In genomic region chr6:117916737-117917426, GRCm38 (mm10) we compare ENCODE assay signal across 9 mouse cellular contexts. TPM values are rescaled to one million over a fixed set of nuclear protein-coding genes. Genes with fewer than 3 reads are reported as not detected.
A peak's percentile ranks its signal among the peaks of the same experiment; 100 is the strongest.
DNase-seq lines count a peak whose midpoint lies in the region; ATAC-seq and TF ChIP-seq lines count a peak whose summit lies in the region.
"Had no signal": no experiment of that assay in that cellular context is flagged by ENCODE, and none has a peak within 500 bp of the region (broad histone marks: within the 10 kb centered on the region; RNA-seq: fewer than 3 reads in every experiment).

No protein-coding gene starts in this region.

- in situ Hi-C loops in CH12.LX (cut with MboI; ENCODE audit: low pct_ligation_motif_present, low pct_unique_long_range_greater_than_20kb, low sequenced_read_pairs) = loop anchor here (5.0 to 10.0 kb wide), 2 partner anchors 35 to 52 kb away; partner anchors contain the start of gene Zfp239

- no peak for TF ChIP-seq RAD21 in CH12.LX (IDR thresholded peaks at IDR 0.05; ENCODE audit: low read depth, low read length)

- dilution Hi-C loops in CH12.LX (cut with MboI; ENCODE audit: extremely low pct_ligation_motif_present, extremely low pct_unique_long_range_greater_than_20kb, low sequenced_read_pairs) = no loop called here

- DNase-seq in CH12.LX (ENCODE audit: extremely low read depth) = peak; percentile 92
- peak; percentile 93 for DNase-seq in liver, postnatal 0 days
- DNase-seq in stomach, postnatal 0 days (ENCODE audit: low spot score) = peak; percentile 94

- TF ChIP-seq CTCF in CH12.LX (conservative IDR thresholded peaks at IDR 0.05 in 1 of 2, IDR thresholded peaks at IDR 0.05 in 1 of 2; ENCODE audit: low read depth in 2 of 2, low read length in 2 of 2) = no peak
- TF ChIP-seq CTCF in liver, postnatal 0 days (IDR thresholded peaks at IDR 0.05; ENCODE audit: low read depth) = no peak
- no peak for TF ChIP-seq CTCF in stomach, postnatal 0 days (IDR thresholded peaks at IDR 0.05; ENCODE audit: low read depth)

- ATAC-seq in heart, embryonic 12.5 days (ENCODE audit: insufficient number of reproducible peaks, low FRiP score) = peak; percentile 95
- ATAC-seq in kidney, embryonic 15.5 days (replicated peaks; ENCODE audit: low FRiP score) = peak; percentile 95
- ATAC-seq in liver, postnatal 0 days = peak; percentile 95
- peak; percentile 87 for ATAC-seq in neural tube, embryonic 12.5 days (ENCODE audit: low FRiP score, low read depth)
- peak; percentile 97 for ATAC-seq in stomach, postnatal 0 days (ENCODE audit: low FRiP score, low TSS enrichment)

- peak overlapping the region; percentile 84 for H3K27ac ChIP-seq in CH12.LX (ENCODE audit: insufficient read depth, low read depth)
- H3K27ac ChIP-seq in brown adipose tissue, adult 24 weeks (replicated peaks; ENCODE audit: low read depth, low read length) = peak overlapping the region; percentile 99
- H3K27ac ChIP-seq in heart, embryonic 12.5 days (ENCODE audit: poor library complexity, severe bottlenecking) = peak overlapping the region; percentile 99
- peak overlapping the region; percentile 99 for H3K27ac ChIP-seq in kidney, embryonic 15.5 days
- H3K27ac ChIP-seq in liver, postnatal 0 days (ENCODE audit: low read depth) = peak overlapping the region; percentile 99
- H3K27ac ChIP-seq in neural tube, embryonic 12.5 days = peak overlapping the region; percentile 38
- H3K27ac ChIP-seq in stomach, postnatal 0 days (replicated peaks) = peak overlapping the region; percentile 98

- peak; percentile 68 for TF ChIP-seq EP300 in CH12.LX (IDR thresholded peaks at IDR 0.05; ENCODE audit: low read length)
- TF ChIP-seq EP300 in liver, postnatal 0 days (IDR thresholded peaks at IDR 0.05; ENCODE audit: low read depth) = peak; percentile 79
- TF ChIP-seq EP300 in stomach, postnatal 0 days (optimal IDR thresholded peaks at IDR 0.05) = no peak

- WGBS in heart, embryonic 12.5 days = under 1% methylated on average over 62 of the region's 62 CpGs
- WGBS in kidney, embryonic 15.5 days = under 1% methylated on average over 62 of the region's 62 CpGs
- 2% methylated on average over 61 of the region's 62 CpGs for WGBS in liver, postnatal 0 days (ENCODE audit: insufficient replicate concordance)
- under 1% methylated on average over 62 of the region's 62 CpGs for WGBS in neural tube, embryonic 12.5 days
- WGBS in stomach, postnatal 0 days = under 1% methylated on average over 62 of the region's 62 CpGs

- no peaks in the 10 kb centered on the region for H3K9me3 ChIP-seq in CH12.LX (replicated peaks; ENCODE audit: low read length)
- no peaks in the 10 kb centered on the region for H3K9me3 ChIP-seq in erythroblast, embryonic 14.5 days (ENCODE audit: control insufficient read depth, low read length)
- no peaks in the 10 kb centered on the region for H3K9me3 ChIP-seq in heart, embryonic 12.5 days (replicated peaks)
- H3K9me3 ChIP-seq in kidney, embryonic 15.5 days (replicated peaks) = no peaks in the 10 kb centered on the region
- no peaks in the 10 kb centered on the region for H3K9me3 ChIP-seq in liver, postnatal 0 days (ENCODE audit: low read length)
- no peaks in the 10 kb centered on the region for H3K9me3 ChIP-seq in neural tube, embryonic 12.5 days
- no peaks in the 10 kb centered on the region for H3K9me3 ChIP-seq in stomach, postnatal 0 days (ENCODE audit: control insufficient read depth, low read length)

- peaks cover 5 to 68% of the 10 kb centered on the region in 2 experiments; a peak in 3 of 4 replicates for H3K4me1 ChIP-seq in CH12.LX (ENCODE audit: control insufficient read depth in 1 of 2, insufficient read depth in 2 of 2)
- peaks cover 5% of the 10 kb centered on the region; the same call in 1 of the 2 replicates for H3K4me1 ChIP-seq in brown adipose tissue, adult 24 weeks (ENCODE audit: control insufficient read depth, insufficient read depth, insufficient read length, low read length)
- H3K4me1 ChIP-seq in erythroblast, embryonic 14.5 days (ENCODE audit: control insufficient read depth) = peaks cover 75% of the 10 kb centered on the region
- peaks cover 41% of the 10 kb centered on the region for H3K4me1 ChIP-seq in heart, embryonic 12.5 days (replicated peaks)
- peaks cover 52% of the 10 kb centered on the region for H3K4me1 ChIP-seq in kidney, embryonic 15.5 days
- H3K4me1 ChIP-seq in liver, postnatal 0 days (ENCODE audit: insufficient read depth) = peaks cover 36% of the 10 kb centered on the region
- H3K4me1 ChIP-seq in neural tube, embryonic 12.5 days = peaks cover 25% of the 10 kb centered on the region
- H3K4me1 ChIP-seq in stomach, postnatal 0 days (replicated peaks; ENCODE audit: control insufficient read depth, insufficient read depth) = no peaks in the 10 kb centered on the region

- no peaks in the 10 kb centered on the region for H3K27me3 ChIP-seq in CH12.LX (replicated peaks)
- no peaks in the 10 kb centered on the region for H3K27me3 ChIP-seq in erythroblast, embryonic 14.5 days (ENCODE audit: control insufficient read depth)
- H3K27me3 ChIP-seq in heart, embryonic 12.5 days (replicated peaks) = no peaks in the 10 kb centered on the region
- H3K27me3 ChIP-seq in kidney, embryonic 15.5 days = no peaks in the 10 kb centered on the region
- no peaks in the 10 kb centered on the region for H3K27me3 ChIP-seq in liver, postnatal 0 days (ENCODE audit: insufficient read depth, low read length)
- no peaks in the 10 kb centered on the region for H3K27me3 ChIP-seq in neural tube, embryonic 12.5 days (replicated peaks)
- no peaks in the 10 kb centered on the region for H3K27me3 ChIP-seq in stomach, postnatal 0 days (ENCODE audit: control insufficient read depth, insufficient read depth, low read length)

- TF ChIP-seq POLR2A in CH12.LX (IDR thresholded peaks at IDR 0.05; ENCODE audit: low read depth, low read length) = peak; percentile 91

- peak overlapping the region; percentile 83 for H3K9ac ChIP-seq in CH12.LX (ENCODE audit: insufficient read depth, low read depth)
- peak overlapping the region; percentile 86 for H3K9ac ChIP-seq in heart, embryonic 12.5 days
- H3K9ac ChIP-seq in kidney, embryonic 15.5 days = peak overlapping the region; percentile 73
- peak overlapping the region; percentile 86 for H3K9ac ChIP-seq in liver, postnatal 0 days (replicated peaks)
- peak overlapping the region; percentile 76 for H3K9ac ChIP-seq in neural tube, embryonic 12.5 days
- H3K9ac ChIP-seq in stomach, postnatal 0 days (ENCODE audit: low read length) = peak overlapping the region; percentile 76

- H3K36me3 ChIP-seq in CH12.LX (replicated peaks in 1 of 2; ENCODE audit: control insufficient read depth in 1 of 2, insufficient read depth in 1 of 2, low read length in 1 of 2) = peaks cover 22 to 60% of the 10 kb centered on the region in 2 experiments
- H3K36me3 ChIP-seq in erythroblast, embryonic 14.5 days (ENCODE audit: control insufficient read depth) = peaks cover 67% of the 10 kb centered on the region
- peaks cover 17% of the 10 kb centered on the region; the same call in 1 of the 2 replicates for H3K36me3 ChIP-seq in heart, embryonic 12.5 days
- H3K36me3 ChIP-seq in kidney, embryonic 15.5 days = peaks cover 25% of the 10 kb centered on the region
- H3K36me3 ChIP-seq in liver, postnatal 0 days (replicated peaks; ENCODE audit: insufficient read depth, low read length) = peaks cover 27% of the 10 kb centered on the region
- H3K36me3 ChIP-seq in neural tube, embryonic 12.5 days = 0 out of 2 replicates have a peak, but pooled peaks cover 2% of the 10 kb centered on the region
- 0 out of 2 replicates have a peak, but pooled peaks cover 2% of the 10 kb centered on the region for H3K36me3 ChIP-seq in stomach, postnatal 0 days (ENCODE audit: control insufficient read depth, insufficient read depth, low read length)

- peak overlapping the region; percentile 80 for H3K4me2 ChIP-seq in CH12.LX (ENCODE audit: insufficient read depth, low read depth, poor library complexity, severe bottlenecking)
- peak overlapping the region; percentile 82 for H3K4me2 ChIP-seq in heart, embryonic 12.5 days
- peak overlapping the region; percentile 79 for H3K4me2 ChIP-seq in kidney, embryonic 15.5 days
- H3K4me2 ChIP-seq in liver, postnatal 0 days (ENCODE audit: low read depth, low read length) = peak overlapping the region; percentile 80
- peak overlapping the region; percentile 85 for H3K4me2 ChIP-seq in neural tube, embryonic 12.5 days (replicated peaks)
- peak overlapping the region; percentile 69 for H3K4me2 ChIP-seq in stomach, postnatal 0 days (replicated peaks; ENCODE audit: low read depth)

- H3K79me2 ChIP-seq in CH12.LX (replicated peaks; ENCODE audit: control insufficient read depth, extremely low read depth, insufficient read depth, poor library complexity, severe bottlenecking) = peaks cover 90% of the 10 kb centered on the region

- peak overlapping the region; percentile 64 to 75 (median 65) for H3K4me3 ChIP-seq in CH12.LX (replicated peaks in 1 of 3; ENCODE audit: low read depth in 2 of 3, low read length in 2 of 3, poor library complexity in 1 of 3)
- H3K4me3 ChIP-seq in brown adipose tissue, adult 24 weeks (ENCODE audit: insufficient read depth, low read depth, low read length) = peak overlapping the region; percentile 95
- peak overlapping the region; percentile 93 for H3K4me3 ChIP-seq in erythroblast, embryonic 14.5 days (replicated peaks)
- peak overlapping the region; percentile 82 for H3K4me3 ChIP-seq in heart, embryonic 12.5 days
- H3K4me3 ChIP-seq in kidney, embryonic 15.5 days (replicated peaks) = peak overlapping the region; percentile 68
- peak overlapping the region; percentile 80 for H3K4me3 ChIP-seq in liver, postnatal 0 days (ENCODE audit: low read depth, low read length)
- H3K4me3 ChIP-seq in neural tube, embryonic 12.5 days = peak overlapping the region; percentile 61
- peak overlapping the region; percentile 63 for H3K4me3 ChIP-seq in stomach, postnatal 0 days (ENCODE audit: low read depth, low read length)

RNA-seq across cellular contexts. Expression of gene Hnrnpf, which starts 16.8 kb away (rescaled TPM):
- 598 and 821 TPM in 2 replicates for total RNA-seq in CH12.LX (2012; rRNA removed)
- 1,196 and 1,374 TPM in 2 replicates for total RNA-seq in CH12.LX (2014; rRNA removed)
- 790 and 847 TPM in 2 replicates for polyA plus RNA-seq in CH12.LX (2012; ENCODE audit: insufficient read length, low read depth)
- 147 and 185 TPM in 2 replicates for polyA plus RNA-seq in brown adipose tissue, adult 24 weeks (2012; ENCODE audit: insufficient read depth, insufficient read length, missing spikeins)
- polyA plus RNA-seq in erythroblast, embryonic 14.5 days (2012) = 13.1 and 14.1 TPM in 2 replicates
- polyA plus RNA-seq in heart, embryonic 12.5 days (2016; fragmentation: Nextera tagmentation; extraction: Ambion mirVana) = 530 and 545 TPM in 2 replicates
- polyA plus RNA-seq in kidney, embryonic 15.5 days (2015; fragmentation: Nextera tagmentation; extraction: Ambion mirVana) = 748 and 781 TPM in 2 replicates
- polyA plus RNA-seq in liver, postnatal 0 days (2015; fragmentation: Nextera tagmentation; extraction: Ambion mirVana) = 264 and 270 TPM in 2 replicates
- 463 and 469 TPM in 2 replicates for polyA plus RNA-seq in neural tube, embryonic 12.5 days (2016; fragmentation: Nextera tagmentation; extraction: Ambion mirVana)
- polyA plus RNA-seq in stomach, postnatal 0 days (2015; fragmentation: Nextera tagmentation; extraction: Ambion mirVana) = 388 and 401 TPM in 2 replicates

RNA-seq across cellular contexts. Expression of gene Fxyd4, which starts 20.6 kb away (rescaled TPM):
- total RNA-seq in CH12.LX (2012; rRNA removed) = not detected in 2 replicates
- total RNA-seq in CH12.LX (2014; rRNA removed) = not detected in 2 replicates
- polyA plus RNA-seq in CH12.LX (2012; ENCODE audit: insufficient read length, low read depth) = 0.55 TPM in 1 of 2 replicates, not detected in the other
- not detected in 2 replicates for polyA plus RNA-seq in brown adipose tissue, adult 24 weeks (2012; ENCODE audit: insufficient read depth, insufficient read length, missing spikeins)
- not detected in 2 replicates for polyA plus RNA-seq in erythroblast, embryonic 14.5 days (2012)
- 1.2 and 1.5 TPM in 2 replicates for polyA plus RNA-seq in heart, embryonic 12.5 days (2016; fragmentation: Nextera tagmentation; extraction: Ambion mirVana)
- polyA plus RNA-seq in kidney, embryonic 15.5 days (2015; fragmentation: Nextera tagmentation; extraction: Ambion mirVana) = 81.2 and 92.6 TPM in 2 replicates
- polyA plus RNA-seq in liver, postnatal 0 days (2015; fragmentation: Nextera tagmentation; extraction: Ambion mirVana) = 0.20 TPM in 1 of 2 replicates, not detected in the other
- polyA plus RNA-seq in neural tube, embryonic 12.5 days (2016; fragmentation: Nextera tagmentation; extraction: Ambion mirVana) = 1.2 and 2.7 TPM in 2 replicates
- polyA plus RNA-seq in stomach, postnatal 0 days (2015; fragmentation: Nextera tagmentation; extraction: Ambion mirVana) = 4.2 and 5.8 TPM in 2 replicates
- total RNA-seq: left cerebral cortex, adult 8-10 months had no signal

RNA-seq across cellular contexts. Expression of gene Zfp239, which starts 55.0 kb away (rescaled TPM):
- 13.1 and 16.2 TPM in 2 replicates for total RNA-seq in CH12.LX (2012; rRNA removed)
- total RNA-seq in CH12.LX (2014; rRNA removed) = 19.6 and 20.4 TPM in 2 replicates
- polyA plus RNA-seq in CH12.LX (2012; ENCODE audit: insufficient read length, low read depth) = 15.1 and 16.6 TPM in 2 replicates
- 0.36 and 0.71 TPM in 2 replicates for polyA plus RNA-seq in brown adipose tissue, adult 24 weeks (2012; ENCODE audit: insufficient read depth, insufficient read length, missing spikeins)
- 0.03 and 0.04 TPM in 2 replicates for polyA plus RNA-seq in erythroblast, embryonic 14.5 days (2012)
- polyA plus RNA-seq in heart, embryonic 12.5 days (2016; fragmentation: Nextera tagmentation; extraction: Ambion mirVana) = 2.5 and 2.9 TPM in 2 replicates
- polyA plus RNA-seq in kidney, embryonic 15.5 days (2015; fragmentation: Nextera tagmentation; extraction: Ambion mirVana) = 9.4 and 12.7 TPM in 2 replicates
- polyA plus RNA-seq in liver, postnatal 0 days (2015; fragmentation: Nextera tagmentation; extraction: Ambion mirVana) = 0.86 and 1.1 TPM in 2 replicates
- polyA plus RNA-seq in neural tube, embryonic 12.5 days (2016; fragmentation: Nextera tagmentation; extraction: Ambion mirVana) = 11.1 and 12.0 TPM in 2 replicates
- 1.7 and 2.0 TPM in 2 replicates for polyA plus RNA-seq in stomach, postnatal 0 days (2015; fragmentation: Nextera tagmentation; extraction: Ambion mirVana)

Comparison
In these comparisons a context has a peak if more than half of its experiments do, and no peak if none do; other contexts are left out.
1. Peak in every context shown above with its lines: DNase-seq, ATAC-seq, H3K4me3 ChIP-seq and H3K27ac ChIP-seq.
2. H3K27ac ChIP-seq: peak in every context shown above with its lines; median percentile 99 in brown adipose tissue, adult 24 weeks; 99 in heart, embryonic 12.5 days; 99 in kidney, embryonic 15.5 days; 99 in liver, postnatal 0 days; 98 in stomach, postnatal 0 days; 84 in CH12.LX; 38 in neural tube, embryonic 12.5 days.
3. RNA of gene Fxyd4, which starts 20.6 kb away (polyA plus RNA-seq): 81.2 to 92.6 TPM in kidney, embryonic 15.5 days; 4.2 to 5.8 TPM in stomach, postnatal 0 days, 1.2 to 2.7 TPM in neural tube, embryonic 12.5 days, 1.2 to 1.5 TPM in heart, embryonic 12.5 days, 0.20 TPM in liver, postnatal 0 days, 0.55 TPM in CH12.LX, not detected in brown adipose tissue, adult 24 weeks and not detected in erythroblast, embryonic 14.5 days; every median in the first group is over 10 times any median in the second.